Mouse (Mus musculus) limb, embryonic 11.5 days (tissue): Measurements from ENCODE around the gene Pdik1l. TPM values are rescaled to one million over a fixed set of nuclear protein-coding genes. Genes with fewer than 3 reads are reported as not detected.
"Not testable (repeated sequence)": the region's sequence is repeated elsewhere in the genome, so short reads cannot be mapped to it uniquely, and the experiment has no call there.

Experiments
- ATAC-seq: fragments of 200-750 bp; cut with Nextera tagmentation; 2 replicates; pipeline ENCODE4 v1.8.0; 2017; ENCODE audit warnings: low read depth; ENCODE audit not compliant: insufficient number of reproducible peaks, low FRiP score, low TSS enrichment
- DNase-seq: peaks from one replicate; pipeline ENCODE4 v3.0.0-alpha.2; 2015; ENCODE audit warnings: low spot score
- H3K27ac ChIP-seq: fragments of 300-500 bp; sonication (generic); replicated peaks from 2 replicates; pipeline ENCODE4 v1.5.1; 2014; ENCODE audit warnings: low read depth, mild to moderate bottlenecking, low read length
- H3K27me3 ChIP-seq: fragments of 300-500 bp; sonication (generic); 2 replicates; pipeline ENCODE4 v1.6.1; 2014; ENCODE audit warnings: mild to moderate bottlenecking, low read length, mixed read lengths; ENCODE audit not compliant: control insufficient read depth, insufficient read depth
- H3K36me3 ChIP-seq: fragments of 300-500 bp; sonication (generic); 2 replicates; pipeline ENCODE4 v1.6.1; 2014; ENCODE audit warnings: mild to moderate bottlenecking, low read length, moderate library complexity, mixed read lengths; ENCODE audit not compliant: control insufficient read depth, insufficient read depth
- H3K4me1 ChIP-seq: fragments of 300-500 bp; sonication (generic); 2 replicates; pipeline ENCODE4 v1.6.1; 2014; ENCODE audit warnings: low read length, mixed read lengths; ENCODE audit not compliant: control insufficient read depth, insufficient read depth
- H3K4me2 ChIP-seq: fragments of 300-500 bp; sonication (generic); 2 replicates; pipeline ENCODE4 v1.6.1; 2014; ENCODE audit warnings: low read depth, mild to moderate bottlenecking, moderate library complexity; ENCODE audit not compliant: severe bottlenecking
- H3K4me3 ChIP-seq: fragments of 300-500 bp; sonication (generic); 2 replicates; pipeline ENCODE4 v1.5.1; 2014; ENCODE audit warnings: low read depth, low read length
- H3K9ac ChIP-seq: fragments of 300-500 bp; sonication (generic); 2 replicates; pipeline ENCODE4 v1.6.1; 2014; ENCODE audit warnings: mild to moderate bottlenecking, low read length
- H3K9me3 ChIP-seq: fragments of 300-500 bp; sonication (generic); 2 replicates; pipeline ENCODE4 v1.6.1; 2016; ENCODE audit warnings: low read length; ENCODE audit not compliant: control insufficient read depth
- WGBS: fragments of 180-500 bp; shearing (Covaris S2); extraction: QIAGEN DNeasy Blood & Tissue Kit; methylation state at CpG from one replicate; pipeline ENCODE4 v1.1.7; 2014; 5-methylcytosine and 5-hydroxymethylcytosine counted together
- polyA plus RNA-seq: library from polyadenylated mRNA; unstranded; fragments of >200 nt; fragmentation: Nextera tagmentation; extraction: Ambion mirVana; gene quantifications from 2 replicates; pipeline ENCODE4 v1.2.1, GENCODE M21; 2014

The Pdik1l gene
- polyA plus RNA-seq, 1 experiment from 2014 or later: 21.0 TPM

DNA sequence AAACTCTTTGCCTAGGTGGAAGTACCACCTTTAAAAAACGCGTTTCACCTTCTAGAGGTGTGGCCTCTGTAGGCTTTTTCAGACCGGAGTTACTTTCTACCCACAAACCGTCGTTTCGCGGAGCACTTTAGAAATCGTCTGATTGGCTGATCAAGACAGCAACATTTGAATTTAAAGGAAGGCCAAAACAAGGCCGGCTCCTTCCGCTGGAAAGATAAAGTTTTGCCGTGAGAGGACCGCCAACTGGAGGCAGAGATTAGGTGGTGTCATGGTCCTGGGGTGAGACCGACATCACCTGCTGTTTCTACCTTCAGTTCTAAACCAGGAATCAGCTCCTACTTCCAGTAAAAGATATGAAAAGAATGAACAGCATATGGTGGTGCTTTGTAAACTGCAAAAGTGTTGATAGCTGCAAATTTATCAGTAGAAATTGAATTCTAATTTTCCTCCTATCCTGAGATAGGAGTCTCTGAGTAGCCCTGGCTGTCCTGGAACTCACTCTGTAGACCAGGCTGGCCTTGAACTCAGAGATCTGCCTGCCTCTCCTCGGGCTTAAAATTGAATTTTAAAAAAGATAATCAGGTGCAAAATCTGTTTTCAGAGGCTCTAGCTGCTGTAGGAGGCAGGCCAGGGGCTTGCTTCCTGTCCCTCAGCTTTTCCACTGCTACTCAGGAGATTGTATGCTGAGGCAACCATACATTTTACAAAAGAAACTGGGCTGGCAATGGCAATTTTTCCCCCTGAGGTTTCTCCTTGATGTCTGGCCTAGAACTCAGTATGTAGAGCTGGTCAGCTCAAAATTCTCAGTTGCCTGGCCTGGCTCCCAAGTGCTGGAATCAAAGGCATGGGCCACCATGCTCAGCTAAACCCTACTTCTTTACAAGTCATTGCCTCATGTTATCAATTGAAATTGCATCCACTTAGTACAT is 14.0 kb downstream of the Pdik1l start:
- Histone ChIP-seq H3K9ac (no peak overlapping the region), H3K27ac (no peak overlapping the region), H3K9me3 (no peaks in the 10 kb centered on the region), H3K27me3 (no peaks in the 10 kb centered on the region), H3K4me1 (no peaks in the 10 kb centered on the region), H3K4me3 (no peak overlapping the region), H3K4me2 (peak overlapping the region; percentile 16; the same call in 1 of the 2 replicates), H3K36me3 (peaks cover 9% of the 10 kb centered on the region; the same call in 1 of the 2 replicates)
- peak; percentile 41 for DNase-seq
- WGBS: 6% methylated on average over 14 of the region's 14 CpGs
- no peak for ATAC-seq

GRCm38 (mm10) chr4:134272731-134273416 is 14.8 kb downstream of the Pdik1l start:
- Histone ChIP-seq H3K4me2 (peak overlapping the region; percentile 20; the same call in 1 of the 2 replicates), H3K27ac (no peak overlapping the region), H3K4me1 (no peaks in the 10 kb centered on the region), H3K36me3 (peaks cover 5% of the 10 kb centered on the region; the same call in 1 of the 2 replicates), H3K9me3 (no peaks in the 10 kb centered on the region), H3K4me3 (no peak overlapping the region), H3K9ac (no peak overlapping the region), H3K27me3 (no peaks in the 10 kb centered on the region)
- ATAC-seq: no peak
- DNase-seq: no peak
- 21% methylated on average over 12 of the region's 13 CpGs for WGBS

DNA sequence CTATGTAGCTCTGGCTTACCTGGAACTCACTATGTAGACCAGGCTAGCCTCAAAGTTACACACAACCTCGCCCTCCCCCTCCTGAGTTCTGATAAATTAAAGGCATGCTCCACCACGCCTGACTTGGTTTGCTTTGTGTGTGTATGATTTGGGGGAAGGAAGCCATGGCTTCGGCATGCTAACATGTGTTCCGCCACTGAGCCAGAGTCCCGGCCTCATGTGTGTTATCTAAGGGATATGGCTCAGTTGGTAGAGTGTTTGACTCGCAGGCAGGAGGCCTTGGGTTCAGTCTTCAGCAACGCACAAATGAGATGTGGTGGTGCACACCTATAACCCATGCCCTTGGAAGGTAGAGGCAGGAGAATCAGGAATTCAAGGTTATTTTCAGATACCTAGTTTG is 15.7 kb downstream of the Pdik1l start:
- DNase-seq (no peak), ATAC-seq (no peak)
- H3K4me3 ChIP-seq: no peak overlapping the region
- no peaks in the 10 kb centered on the region for H3K9me3 ChIP-seq
- no peaks in the 10 kb centered on the region for H3K27me3 ChIP-seq
- WGBS: 83% methylated on average over 7 of the region's 7 CpGs
- H3K4me1 ChIP-seq: no peaks in the 10 kb centered on the region
- H3K9ac ChIP-seq: no peak overlapping the region
- H3K36me3 ChIP-seq: peaks cover 5% of the 10 kb centered on the region; the same call in 1 of the 2 replicates
- H3K4me2 ChIP-seq: no peak overlapping the region
- H3K27ac ChIP-seq: no peak overlapping the region

GRCm38 (mm10) chr4:134269622-134270021 is 18.1 kb downstream of the Pdik1l start:
- not testable (repeated sequence) for H3K27ac ChIP-seq, H3K36me3 ChIP-seq, H3K27me3 ChIP-seq, H3K9me3 ChIP-seq, DNase-seq, H3K9ac ChIP-seq, H3K4me3 ChIP-seq, ATAC-seq, H3K4me2 ChIP-seq, H3K4me1 ChIP-seq

DNA sequence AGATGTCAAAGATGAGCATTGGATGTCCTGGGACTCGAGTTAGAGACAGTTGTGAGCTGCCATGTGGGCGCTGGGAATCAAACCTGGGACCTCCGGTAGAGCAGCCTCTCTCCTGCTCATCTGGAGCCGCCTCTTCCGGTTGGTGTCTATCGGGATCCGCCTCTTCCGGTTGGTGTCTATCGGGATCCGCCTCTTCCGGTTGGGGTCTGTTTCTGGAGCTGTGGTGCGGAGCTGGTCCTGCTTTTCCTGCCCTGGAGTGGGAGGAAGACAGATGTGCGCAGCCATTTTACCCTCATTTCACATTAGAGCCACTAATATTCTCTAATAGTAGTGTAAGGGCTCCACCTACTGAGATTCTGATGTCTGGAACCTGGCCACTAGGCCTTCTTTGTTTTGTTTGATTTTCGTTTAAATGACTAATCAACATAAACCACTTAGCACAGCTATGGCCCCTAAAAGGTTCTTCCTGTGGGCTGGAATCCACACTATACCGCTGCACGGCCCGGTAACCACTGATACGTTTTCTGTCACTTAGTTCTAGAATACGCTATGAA is 19.5 kb downstream of the Pdik1l start:
- no peaks in the 10 kb centered on the region for H3K4me1 ChIP-seq
- ATAC-seq: no peak
- H3K4me2 ChIP-seq: no peak overlapping the region
- H3K9me3 ChIP-seq: no peaks in the 10 kb centered on the region
- no peaks in the 10 kb centered on the region for H3K36me3 ChIP-seq
- H3K9ac ChIP-seq: no peak overlapping the region
- H3K4me3 ChIP-seq: no peak overlapping the region
- H3K27me3 ChIP-seq: no peaks in the 10 kb centered on the region
- H3K27ac ChIP-seq: no peak overlapping the region
- 88% methylated on average over 19 of the region's 19 CpGs for WGBS
- no peak for DNase-seq

GRCm38 (mm10) chr4:134265860-134266585 is 21.7 kb downstream of the Pdik1l start:
- no peaks in the 10 kb centered on the region for H3K4me1 ChIP-seq
- no peaks in the 10 kb centered on the region for H3K27me3 ChIP-seq
- no peak for DNase-seq
- no peaks in the 10 kb centered on the region for H3K9me3 ChIP-seq
- H3K4me3 ChIP-seq: no peak overlapping the region
- H3K36me3 ChIP-seq: no peaks in the 10 kb centered on the region
- no peak overlapping the region for H3K27ac ChIP-seq
- H3K9ac ChIP-seq: no peak overlapping the region
- WGBS: 68% methylated on average over 9 of the region's 9 CpGs
- ATAC-seq: no peak
- no peak overlapping the region for H3K4me2 ChIP-seq

DNA sequence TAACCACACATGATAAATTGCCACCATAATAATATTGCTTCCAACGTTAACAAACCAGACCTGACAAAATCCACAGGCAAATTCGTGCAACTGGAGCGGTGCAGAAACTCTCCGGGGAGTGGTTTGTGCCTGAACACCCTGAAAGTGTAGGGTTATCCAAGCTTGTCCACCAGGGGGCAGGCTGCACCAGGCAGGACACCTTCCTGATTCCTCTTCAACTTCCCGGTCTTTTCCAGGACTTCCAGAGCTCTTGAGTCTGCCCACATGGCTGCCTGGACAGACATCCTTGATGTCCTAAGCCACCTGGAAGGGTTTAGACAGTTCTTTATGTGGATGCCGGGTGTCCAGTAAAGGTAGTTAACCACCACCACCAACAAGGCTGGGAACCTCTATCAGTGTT is 24.5 kb downstream of the Pdik1l start:
- Histone ChIP-seq H3K9me3 (no peaks in the 10 kb centered on the region), H3K4me3 (no peak overlapping the region), H3K9ac (no peak overlapping the region), H3K4me1 (no peaks in the 10 kb centered on the region), H3K36me3 (no peaks in the 10 kb centered on the region), H3K4me2 (no peak overlapping the region), H3K27me3 (no peaks in the 10 kb centered on the region), H3K27ac (no peak overlapping the region)
- ATAC-seq (no peak), DNase-seq (peak; percentile 76)
- 34% methylated on average over 6 of the region's 6 CpGs for WGBS

DNA sequence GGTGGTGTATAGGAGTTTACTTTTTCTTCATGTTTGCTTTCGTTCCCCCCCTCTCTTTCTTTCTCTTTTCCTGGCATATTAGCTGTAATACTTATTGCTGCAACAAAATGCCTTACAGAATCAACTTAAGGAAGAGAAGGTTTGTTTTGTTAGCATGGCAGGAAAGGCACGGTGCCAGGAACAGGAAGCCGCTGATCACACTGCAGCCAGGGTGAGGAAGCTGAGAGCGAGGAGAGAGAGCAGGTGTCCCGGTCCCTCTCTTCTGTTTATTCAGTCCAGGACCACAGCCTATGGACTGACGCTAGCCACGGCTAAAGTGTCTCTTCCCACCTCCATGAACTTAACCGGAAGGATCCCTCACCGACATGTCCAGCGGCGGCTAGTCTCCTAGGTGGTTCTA is 29.3 kb downstream of the Pdik1l start:
- Histone ChIP-seq H3K36me3 (no peaks in the 10 kb centered on the region), H3K9me3 (no peaks in the 10 kb centered on the region), H3K27me3 (peaks cover 5% of the 10 kb centered on the region), H3K9ac (no peak overlapping the region), H3K27ac (no peak overlapping the region), H3K4me2 (no peak overlapping the region), H3K4me3 (no peak overlapping the region), H3K4me1 (peaks cover 20% of the 10 kb centered on the region)
- ATAC-seq: no peak
- 84% methylated on average over 11 of the region's 11 CpGs for WGBS
- no peak for DNase-seq
